Mouse (Mus musculus) liver, adult 2 months (tissue): ENCODE data around the gene Mindy1.

Experiments
- CTCF ChIP-seq: fragments of 200-500 bp; IDR thresholded peaks from 2 replicates; pipeline ENCODE4 v1.5.1; 2011; ENCODE audit warnings: low read depth, low read length, control low read depth
- POLR2A ChIP-seq: fragments of 200-500 bp; IDR thresholded peaks from 2 replicates; pipeline ENCODE4 v1.6.1; 2011; ENCODE audit warnings: low read length, control low read depth; ENCODE audit not compliant: insufficient read depth; ENCODE audit errors: extremely low read depth

DNA sequence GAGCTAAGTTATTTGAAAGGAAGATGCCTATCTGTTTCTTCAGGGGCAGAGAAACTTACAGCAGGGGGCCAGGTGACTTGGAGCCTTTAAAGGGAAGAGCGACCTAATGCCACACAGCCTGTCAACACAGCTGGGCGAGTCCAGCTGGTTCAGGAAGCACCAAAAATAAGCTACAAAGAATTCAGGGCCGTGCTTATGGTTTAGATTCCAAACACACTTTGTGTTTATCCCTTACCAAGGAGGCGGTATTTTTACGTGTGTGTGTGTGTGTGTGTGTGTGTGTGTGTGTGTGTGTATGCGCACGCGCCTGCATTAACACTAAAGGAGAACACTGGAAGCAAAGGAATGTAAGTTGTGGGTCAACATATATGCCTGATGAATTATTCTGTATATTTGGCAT lies 398 bp upstream of the Mindy1 start:
- TF ChIP-seq CTCF: no peak
- no peak for TF ChIP-seq POLR2A
